Mouse (Mus musculus) E14TG2a.4 (cell line): ENCODE results near the gene Tmigd1.

Experiments used
- CTCF ChIP-seq: conservative IDR thresholded peaks from 2 replicates; pipeline ENCODE4 v1.5.1; 2014; ENCODE audit warnings: low read length
- NANOG ChIP-seq: IDR thresholded peaks from 2 replicates; pipeline ENCODE4 v1.6.1; 2014; ENCODE audit warnings: borderline replicate concordance, low read length, mixed read lengths
- POU5F1 ChIP-seq: IDR thresholded peaks from 2 replicates; pipeline ENCODE4 v1.6.1; 2014; ENCODE audit warnings: low read length, borderline replicate concordance

GRCm38 (mm10) chr11:76898751-76899150, 3.2 kb upstream of the Tmigd1 start:
- no peak for TF ChIP-seq CTCF
- no peak for TF ChIP-seq NANOG
- TF ChIP-seq POU5F1, result no peak
